Mouse (Mus musculus): ENCODE results near the gene Gm10642. TPM values are rescaled to one million over a fixed set of nuclear protein-coding genes. Genes with fewer than 3 reads are reported as not detected.

Gm10642 gene
- total RNA-seq, 2 experiments from 2014 or later, result 0.47 to 0.67 TPM

DNA sequence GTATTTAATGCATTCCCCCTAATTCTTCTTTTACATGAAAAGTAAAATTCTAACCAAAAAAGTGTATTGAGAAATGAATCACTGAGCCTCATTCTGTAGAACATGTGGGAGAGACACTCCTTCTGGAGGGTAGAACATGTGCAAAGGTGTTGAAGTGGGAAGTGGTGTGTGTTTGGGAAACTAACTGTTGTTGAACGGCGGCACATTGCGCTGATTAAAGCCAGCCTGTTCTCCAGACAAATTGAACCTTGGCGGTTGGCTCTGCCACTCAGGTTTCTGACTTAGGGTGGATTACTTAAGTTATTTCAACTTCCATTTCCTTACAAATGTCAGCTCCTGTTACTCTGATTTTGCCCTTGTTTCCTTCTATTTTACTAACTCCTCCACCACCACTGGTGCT is 17.6 kb downstream of the Gm10642 start:
- DNase-seq, result no peak

DNA sequence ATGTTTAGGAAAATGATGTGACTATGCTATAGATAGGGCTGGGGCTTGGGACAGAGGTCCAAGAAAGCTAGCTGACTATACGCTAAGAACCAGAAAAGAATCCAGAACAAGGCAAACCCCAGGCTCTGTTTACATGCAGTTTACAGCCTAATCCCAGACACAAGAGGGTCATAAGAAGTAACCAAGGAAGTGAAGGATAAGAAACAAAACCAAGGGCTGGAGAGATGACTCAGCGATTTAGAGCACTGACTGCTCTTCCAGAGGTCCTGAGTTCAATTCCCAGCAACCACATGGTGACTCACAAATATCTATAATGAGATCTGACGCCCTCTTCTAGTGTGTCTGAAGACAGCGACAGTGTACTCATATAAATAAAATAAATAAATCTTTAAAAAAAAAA is 19.1 kb downstream of the Gm10642 start:
- DNase-seq, result no peak

DNA sequence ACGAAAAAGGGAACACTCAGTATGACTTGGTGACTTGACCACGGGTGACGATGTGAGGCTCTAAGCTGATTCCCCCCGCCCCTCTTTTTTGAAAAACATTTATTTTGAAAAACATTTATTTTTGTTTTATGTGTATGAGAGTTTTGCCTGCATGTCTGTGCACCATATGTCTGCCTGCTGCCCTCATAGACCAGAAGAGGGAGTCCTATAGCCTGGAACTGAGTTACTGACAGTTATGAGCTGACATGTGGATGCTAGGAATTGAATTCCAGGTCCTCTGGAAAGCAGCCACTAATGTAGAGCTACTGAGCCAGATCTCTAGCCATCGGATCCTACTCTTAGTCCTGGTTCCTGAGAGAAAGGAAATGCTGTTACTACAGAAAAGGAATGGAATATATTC is 19.9 kb downstream of the Gm10642 start:
- DNase-seq, result no peak

DNA sequence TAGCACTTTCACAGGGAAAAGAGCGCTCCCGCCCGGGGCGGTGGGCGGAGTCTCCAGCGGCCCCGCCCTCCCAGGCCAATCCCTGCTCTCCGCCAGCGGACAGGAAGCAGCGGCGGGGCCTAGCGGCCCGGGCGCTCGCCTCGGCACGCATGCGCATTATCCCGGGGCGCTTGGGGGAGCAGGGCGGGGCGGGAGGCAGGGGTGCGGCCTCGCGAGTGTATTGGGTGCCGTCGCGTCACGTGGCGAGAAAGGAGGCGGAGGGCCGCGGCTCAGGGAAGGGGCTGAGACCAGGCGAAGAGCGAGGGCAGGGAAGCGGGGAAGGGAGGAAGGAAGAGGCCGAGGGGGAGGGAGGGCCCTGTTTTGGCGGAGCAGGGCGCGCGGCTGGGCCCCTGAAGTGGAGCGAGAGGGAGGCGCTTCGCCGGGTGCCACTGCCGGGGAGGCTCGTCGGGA is 22.7 kb downstream of the Gm10642 start, which contains the start of gene Adam10:
Gene Adam10, plus strand, starts transcription at position 316 of the 450 bp plus-strand sequence.
- DNase-seq, result peak; percentile 100

DNA sequence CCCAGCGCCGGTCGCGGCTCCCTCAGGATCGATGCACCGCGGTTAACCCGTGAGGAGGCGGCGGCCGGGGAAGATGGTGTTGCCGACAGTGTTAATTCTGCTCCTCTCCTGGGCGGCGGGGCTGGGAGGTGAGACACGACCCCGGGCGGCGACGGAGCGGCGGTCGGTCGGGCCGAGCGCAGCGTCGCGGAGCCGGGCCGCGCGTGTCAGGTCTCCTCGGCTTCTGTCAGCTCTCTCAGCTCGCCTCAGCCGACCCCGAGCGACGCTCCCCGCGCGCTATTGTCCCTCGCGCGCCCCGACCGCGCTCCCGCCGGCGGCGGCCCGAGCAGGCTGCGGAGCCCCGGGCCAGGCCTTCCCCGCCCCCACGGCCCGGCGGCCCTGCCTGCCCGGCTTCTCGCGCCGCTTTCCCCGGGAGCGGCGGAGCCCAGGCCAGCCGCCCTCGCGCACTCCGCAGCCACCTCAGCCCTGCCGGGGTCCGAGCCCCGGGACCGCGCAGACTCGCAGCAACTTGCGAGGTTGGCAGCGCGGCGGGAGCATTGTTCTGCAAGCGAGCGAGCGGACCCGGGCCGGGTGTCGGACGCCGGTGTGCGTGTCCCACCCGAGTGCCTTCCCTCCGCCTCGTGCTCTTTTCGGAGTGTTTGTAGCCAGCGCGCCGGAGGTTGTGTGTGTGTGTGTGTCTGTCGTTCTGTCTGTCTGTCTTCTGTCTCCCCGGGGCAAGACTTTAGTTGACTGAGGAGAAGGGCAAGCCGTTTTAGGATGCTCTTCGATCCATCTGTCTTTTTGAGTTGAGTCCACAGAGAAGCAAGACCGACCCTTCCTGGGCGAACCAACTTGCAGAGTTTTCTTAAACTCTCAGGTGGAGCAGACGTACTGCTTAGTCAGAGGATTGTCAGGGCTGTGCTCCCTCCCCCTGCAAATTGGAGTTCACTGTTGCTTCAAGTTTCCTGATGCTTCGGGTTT is 23.4 kb downstream of the Gm10642 start:
- peak; percentile 65 for DNase-seq

DNA sequence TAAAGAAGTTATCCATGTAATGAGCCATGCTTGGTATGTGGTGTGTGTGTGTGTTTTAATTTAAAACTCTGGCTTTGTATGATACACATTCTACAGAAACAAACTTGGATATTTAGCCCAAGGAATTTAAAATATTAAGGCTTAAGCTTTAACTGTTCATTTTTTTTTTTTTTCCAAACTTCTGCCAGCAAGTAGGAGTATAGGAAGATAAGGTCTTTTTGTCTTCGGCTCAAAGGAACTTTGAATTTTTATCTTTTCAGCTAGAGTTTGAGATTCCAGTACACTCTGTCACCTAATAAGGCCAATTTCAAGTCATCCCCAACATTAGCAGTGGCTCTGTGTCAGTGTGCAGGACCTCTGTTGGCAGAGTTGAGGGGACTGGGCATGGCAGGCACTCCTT is 26.2 kb downstream of the Gm10642 start:
- no peak for DNase-seq

DNA sequence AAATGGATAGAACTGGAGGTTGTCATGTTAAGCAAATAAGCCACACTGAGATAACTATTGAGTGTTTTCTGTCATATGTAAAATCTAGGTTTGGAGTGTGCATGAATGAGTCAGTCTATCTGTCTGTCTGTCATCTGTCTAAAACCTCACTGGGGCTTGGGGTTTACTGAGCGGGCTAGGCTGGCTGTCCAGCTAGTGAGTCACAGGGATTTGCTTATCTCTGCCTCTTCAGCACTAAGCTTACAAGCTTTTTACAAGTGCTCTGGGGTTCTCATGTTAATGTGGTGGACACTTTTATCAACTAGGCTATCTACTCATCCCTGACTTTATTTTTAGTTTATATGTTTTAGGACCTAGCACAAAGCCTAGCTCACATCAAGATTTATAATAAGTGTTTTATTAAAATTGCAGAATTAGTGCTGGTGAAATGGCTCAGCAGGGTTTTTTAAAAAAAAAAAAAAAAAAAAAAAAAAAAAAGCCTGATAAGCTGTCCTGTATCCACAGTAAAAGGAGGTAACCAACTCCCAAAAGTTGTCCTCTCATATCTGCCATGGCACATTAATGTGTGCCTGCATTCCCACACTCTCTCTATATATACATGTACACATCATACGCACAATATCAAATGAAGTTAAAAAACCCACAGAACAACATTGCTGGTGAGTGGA is 32.4 kb downstream of the Gm10642 start:
- peak; percentile 13 for DNase-seq

DNA sequence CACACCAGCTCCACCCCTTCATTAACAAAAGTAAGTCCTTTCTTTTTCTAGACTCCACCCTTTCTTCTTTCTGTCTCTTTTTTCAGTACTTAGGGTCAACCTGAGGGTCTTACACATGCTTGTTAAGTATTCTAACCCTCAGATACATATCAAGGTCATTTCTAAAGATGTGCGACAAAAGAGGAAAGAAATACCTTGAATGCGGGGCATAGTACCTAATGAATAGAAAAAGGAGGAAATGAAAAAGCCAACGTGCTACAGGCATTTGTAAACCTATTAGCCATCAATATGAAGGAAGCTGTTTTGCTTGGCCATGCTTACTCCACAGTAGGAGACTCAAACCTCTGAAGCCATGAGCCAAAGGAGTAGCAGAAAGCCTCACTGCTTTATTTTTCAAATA is 33.9 kb downstream of the Gm10642 start:
- no peak for DNase-seq

DNA sequence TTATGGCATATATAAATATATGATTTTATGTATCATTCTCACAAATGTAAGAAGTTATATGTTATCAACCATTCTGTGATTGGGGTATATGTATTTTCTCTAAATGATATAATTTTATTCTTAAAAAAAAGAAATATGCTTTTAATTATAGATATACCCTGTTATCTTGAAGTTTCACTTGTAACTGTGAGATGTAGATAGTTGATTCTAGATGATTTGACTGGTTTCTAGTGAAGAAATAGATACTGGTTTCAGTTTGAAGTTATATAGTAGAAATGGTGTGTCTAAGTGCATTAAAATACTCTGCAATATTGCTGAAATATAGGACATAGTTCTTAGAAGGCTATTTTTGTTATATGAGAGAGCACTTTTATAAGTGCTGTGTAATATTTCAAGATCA is 34.5 kb downstream of the Gm10642 start:
- DNase-seq, result no peak

DNA sequence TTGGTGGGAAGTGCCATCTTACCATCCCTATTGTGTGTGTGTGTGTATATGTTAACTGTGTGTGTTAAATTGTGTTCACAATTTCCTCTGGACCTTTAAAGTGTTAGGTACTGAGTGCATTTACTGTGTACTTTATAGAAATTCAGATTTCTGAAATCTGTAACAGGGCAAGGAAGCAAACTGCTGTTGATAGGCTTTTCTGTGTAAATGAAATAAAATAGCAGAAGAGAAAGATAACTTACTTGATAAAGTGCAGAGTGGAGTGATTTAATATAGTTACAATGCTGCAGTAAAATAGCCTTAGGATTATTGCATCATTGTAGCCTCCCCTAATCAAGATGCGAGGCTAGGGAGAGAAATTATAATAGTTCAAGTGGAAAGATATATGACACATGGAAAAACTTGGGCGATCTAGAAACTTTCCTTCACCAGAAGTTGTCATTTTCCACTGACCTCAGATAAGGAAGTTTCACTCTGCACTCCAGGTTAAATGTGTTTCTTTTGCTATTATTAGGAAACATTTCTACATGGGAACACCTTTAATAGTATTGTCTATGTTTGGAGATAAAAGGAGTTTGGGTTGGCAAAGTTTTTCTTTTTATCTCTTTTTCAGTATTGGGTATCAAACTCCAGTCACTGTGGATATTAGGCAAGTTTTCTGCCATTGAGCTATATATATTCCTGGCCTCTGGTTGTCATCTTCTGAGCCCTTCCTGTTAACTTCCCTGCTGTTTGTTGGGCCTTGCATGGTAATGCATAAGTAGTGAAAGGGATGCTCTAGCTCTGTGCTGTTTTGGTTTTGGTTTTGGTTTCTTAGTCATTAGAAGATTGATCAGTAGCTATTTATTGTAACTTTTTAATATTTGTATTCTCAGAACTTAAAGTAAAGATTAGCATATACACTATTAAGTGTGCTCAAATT is 36.0 kb downstream of the Gm10642 start:
- no peak for DNase-seq

DNA sequence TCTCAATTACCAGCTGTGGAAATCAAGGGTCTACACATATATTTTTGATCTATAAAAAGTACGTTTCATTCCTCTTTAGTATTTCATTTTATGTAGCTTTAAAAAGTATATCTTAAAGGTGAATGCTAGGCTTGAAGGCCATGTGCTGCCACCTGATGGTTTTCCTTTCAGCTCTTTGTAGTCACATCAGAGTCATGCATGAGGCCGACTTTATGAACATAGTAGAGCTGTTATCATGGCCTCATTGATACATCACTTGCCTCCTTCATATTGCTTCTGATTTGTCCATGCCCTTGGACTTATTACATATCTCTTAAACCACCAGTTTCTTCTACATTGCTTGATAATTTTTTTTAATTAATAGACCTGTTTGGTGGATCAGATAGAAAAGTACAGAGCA is 39.7 kb downstream of the Gm10642 start:
- DNase-seq, result no peak

DNA sequence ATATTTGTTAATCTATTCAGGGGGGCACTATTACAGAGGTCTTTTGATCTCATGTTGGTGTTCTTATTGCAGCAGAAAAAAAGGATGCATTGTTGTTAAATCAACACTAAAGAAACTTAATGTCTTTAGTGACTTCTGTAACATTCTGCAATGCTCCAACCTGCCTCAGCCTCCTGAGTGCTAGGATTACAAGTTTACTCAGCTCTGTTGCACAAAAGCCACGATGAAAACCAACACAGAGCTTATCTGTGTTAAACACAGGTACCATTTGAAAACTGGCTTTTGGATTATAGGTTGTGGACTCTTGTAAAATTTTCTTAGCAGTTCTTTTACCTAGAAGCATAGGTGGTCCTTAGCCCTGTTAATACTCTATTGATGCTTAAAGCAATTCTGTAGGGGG is 42.0 kb downstream of the Gm10642 start:
- no peak for DNase-seq

DNA sequence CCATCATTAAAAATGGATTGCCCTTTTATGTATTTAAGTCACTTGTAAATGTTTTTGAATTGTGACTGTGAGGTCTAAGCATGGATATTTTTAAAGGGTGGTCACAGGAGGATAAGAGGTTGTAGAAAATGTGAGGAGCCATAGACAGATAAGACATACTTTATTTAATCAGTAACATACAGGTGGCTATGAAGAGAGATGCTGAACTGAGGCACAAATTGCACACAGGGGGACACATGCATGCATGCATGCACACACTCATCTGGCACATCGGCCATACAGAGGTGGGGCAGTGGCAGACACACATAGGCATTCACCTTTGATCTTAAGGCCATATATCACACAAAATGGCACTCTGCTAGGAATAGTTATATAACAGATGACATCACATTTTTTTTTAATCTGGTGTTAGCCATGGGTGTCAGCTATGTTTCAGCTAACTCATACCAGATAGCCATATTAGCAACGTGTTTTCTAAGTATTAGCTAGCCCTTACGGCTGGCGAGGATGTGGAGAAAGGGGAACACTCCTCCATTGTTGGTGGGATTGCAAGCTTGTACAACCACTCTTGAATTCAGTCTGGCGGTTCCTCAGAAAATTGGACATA is 47.6 kb downstream of the Gm10642 start:
- no peak for DNase-seq

DNA sequence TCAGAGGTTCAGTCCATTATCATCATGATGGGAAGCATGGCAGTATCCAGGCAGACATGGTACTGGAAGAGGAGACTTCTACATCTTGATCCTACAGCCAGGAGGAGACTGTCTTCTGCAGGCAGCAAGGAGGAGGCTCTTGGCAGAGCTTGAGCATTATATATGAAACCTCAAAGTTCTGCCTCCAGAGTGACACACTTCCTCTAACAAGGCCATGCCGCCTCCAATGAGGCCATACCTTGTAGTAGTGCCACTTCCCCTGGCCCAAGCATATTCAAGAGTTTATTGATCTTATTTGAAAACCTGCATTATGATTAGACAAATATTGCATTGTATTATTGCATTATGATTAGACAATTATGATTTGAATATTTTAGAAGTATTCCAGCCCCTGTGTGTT is 50.4 kb downstream of the Gm10642 start:
- DNase-seq, result no peak

Other genes with a start within 250 kb of the Gm10642 start
- 10 to 100 TPM; 57.9 to 70.6 TPM for gene Ccnb2, start 234.7 kb upstream of the Gm10642 start, total RNA-seq (2021)
- 10 to 100 TPM; 34.6 to 36.1 TPM for gene Rnf111, start 152.5 kb upstream of the Gm10642 start, total RNA-seq (2021)
- 10 to 100 TPM; 34.8 TPM for gene Sltm, start 113.5 kb upstream of the Gm10642 start, total RNA-seq (2021)
- 10 to 100 TPM; 25.3 to 25.8 TPM for gene Mindy2, start 923 bp downstream of the Gm10642 start, total RNA-seq (2021)
- 10 to 100 TPM; 71.4 to 78.4 TPM for gene Adam10, start 22.7 kb downstream of the Gm10642 start, total RNA-seq (2021)